Mouse (Mus musculus): ENCODE data around the gene Thsd4. TPM values are rescaled to one million over a fixed set of nuclear protein-coding genes. Genes with fewer than 3 reads are reported as not detected.
A peak's percentile ranks its signal among the peaks of the same experiment; 100 is the strongest.
"Not testable (repeated sequence)": the region's sequence is repeated elsewhere in the genome, so short reads cannot be mapped to it uniquely, and the experiment has no call there.

Thsd4 gene
- polyA plus RNA-seq, 1 experiment from 2014 or later = 11.8 TPM

DNA sequence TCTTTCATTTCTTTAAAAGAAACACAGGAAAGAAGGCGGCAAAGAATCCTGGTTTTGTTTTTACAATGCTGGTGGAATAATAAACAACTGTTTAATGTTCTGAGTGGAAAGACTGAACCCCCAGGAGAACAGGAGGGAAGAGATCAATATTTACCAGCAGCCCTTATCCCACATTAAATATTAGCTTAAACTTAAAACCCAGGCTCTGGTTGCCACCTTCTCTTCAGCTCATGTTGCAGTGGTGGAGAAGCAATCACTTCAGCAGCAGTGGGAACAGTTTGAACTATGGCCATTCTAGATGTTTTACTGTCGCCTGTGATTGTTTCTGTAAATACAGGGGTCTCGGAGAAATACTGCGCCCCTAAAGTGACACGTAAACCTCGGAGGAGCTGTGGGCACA is 341.7 kb downstream of the Thsd4 start:
- Histone ChIP-seq H3K9ac (ENCODE audit: low read length) (no peak overlapping the region), H3K4me1 (ENCODE audit: control insufficient read depth, insufficient read depth, low read length) (peaks cover 10% of the 10 kb centered on the region; the same call in 1 of the 2 replicates), H3K36me3 (ENCODE audit: control insufficient read depth, insufficient read depth, low read length) (no peaks in the 10 kb centered on the region), H3K9me3 (ENCODE audit: control insufficient read depth, low read length) (no peaks in the 10 kb centered on the region), H3K4me3 (ENCODE audit: low read depth, low read length) (no peak overlapping the region), H3K4me2 (ENCODE audit: low read depth, severe bottlenecking) (no peak overlapping the region), H3K27me3 (ENCODE audit: control insufficient read depth, insufficient read depth, low read length) (no peaks in the 10 kb centered on the region), H3K27ac (replicated peaks; ENCODE audit: low read depth, low read length) (no peak overlapping the region)
- no peak for ATAC-seq (ENCODE audit: insufficient number of reproducible peaks, low FRiP score, low TSS enrichment, low read depth)
- DNase-seq (ENCODE audit: low spot score) = no peak
- 71% methylated on average over 6 of the region's 6 CpGs for WGBS

DNA sequence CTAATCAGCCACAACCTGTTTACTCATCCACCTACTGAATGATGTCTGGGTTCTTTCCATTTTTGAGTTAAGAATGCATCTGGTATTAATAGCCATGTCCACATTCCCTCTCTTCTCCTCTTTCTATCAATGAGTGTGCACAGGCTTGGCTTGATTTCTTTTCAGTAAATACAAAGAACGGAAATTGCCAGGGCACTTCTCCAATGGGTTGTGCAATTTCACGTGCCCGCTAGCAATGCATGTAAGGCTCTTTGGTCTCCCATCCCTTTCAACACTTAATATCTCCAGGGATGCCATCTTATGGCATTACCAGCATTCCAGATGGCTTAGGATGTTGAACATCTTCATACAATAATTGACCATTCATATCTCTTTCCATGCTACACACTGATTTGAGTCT is 345.5 kb downstream of the Thsd4 start:
- H3K9ac ChIP-seq (ENCODE audit: low read length) = no peak overlapping the region
- H3K4me3 ChIP-seq (ENCODE audit: low read depth, low read length) = no peak overlapping the region
- DNase-seq (ENCODE audit: low spot score) (no peak), ATAC-seq (ENCODE audit: insufficient number of reproducible peaks, low FRiP score, low TSS enrichment, low read depth) (no peak)
- no peak overlapping the region for H3K27ac ChIP-seq (replicated peaks; ENCODE audit: low read depth, low read length)
- no peaks in the 10 kb centered on the region for H3K27me3 ChIP-seq (ENCODE audit: control insufficient read depth, insufficient read depth, low read length)
- peaks cover 11% of the 10 kb centered on the region; the same call in 1 of the 2 replicates for H3K4me1 ChIP-seq (ENCODE audit: control insufficient read depth, insufficient read depth, low read length)
- no peak overlapping the region for H3K4me2 ChIP-seq (ENCODE audit: low read depth, severe bottlenecking)
- no peaks in the 10 kb centered on the region for H3K9me3 ChIP-seq (ENCODE audit: control insufficient read depth, low read length)
- WGBS = 92% methylated on average over 3 of the region's 3 CpGs
- H3K36me3 ChIP-seq (ENCODE audit: control insufficient read depth, insufficient read depth, low read length) = no peaks in the 10 kb centered on the region

DNA sequence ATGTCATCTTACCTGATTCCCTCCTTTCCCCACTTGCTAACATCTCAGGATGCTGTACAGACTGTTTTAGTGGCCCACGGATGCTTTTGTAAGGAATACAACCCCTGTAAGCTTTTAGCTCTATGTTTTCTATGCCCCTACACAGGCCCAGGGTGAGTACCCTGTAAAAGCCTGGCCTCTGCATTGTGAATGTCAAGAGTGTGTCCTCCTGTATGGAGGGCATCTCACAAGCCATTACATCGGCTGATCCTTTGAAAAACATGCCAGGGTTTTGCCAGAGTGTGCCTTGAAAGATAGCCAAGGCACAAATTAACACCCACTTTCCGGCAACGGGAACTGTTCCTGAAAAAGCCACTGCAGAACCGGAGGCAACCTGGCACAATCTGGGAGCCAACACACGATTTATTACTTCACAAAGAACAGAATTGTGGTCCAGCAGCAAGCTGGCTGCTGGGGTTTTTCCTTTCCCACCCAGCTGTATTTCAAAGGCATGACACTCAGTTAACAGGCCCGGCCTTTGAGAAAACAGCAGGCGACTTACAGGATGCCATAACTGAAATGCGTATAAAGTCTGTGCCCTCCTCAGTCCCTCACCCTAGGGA is 349.3 kb downstream of the Thsd4 start:
- not testable (repeated sequence) for ATAC-seq (ENCODE audit: insufficient number of reproducible peaks, low FRiP score, low TSS enrichment, low read depth); H3K4me3 ChIP-seq (ENCODE audit: low read depth, low read length); H3K36me3 ChIP-seq (ENCODE audit: control insufficient read depth, insufficient read depth, low read length); H3K27me3 ChIP-seq (ENCODE audit: control insufficient read depth, insufficient read depth, low read length); H3K9me3 ChIP-seq (ENCODE audit: control insufficient read depth, low read length); H3K9ac ChIP-seq (ENCODE audit: low read length); H3K4me2 ChIP-seq (ENCODE audit: low read depth, severe bottlenecking)
- WGBS = 18% methylated on average over 8 of the region's 9 CpGs
- Histone ChIP-seq H3K27ac (replicated peaks; ENCODE audit: low read depth, low read length) (peak overlapping the region; percentile 39; the same call in 1 of the 2 replicates), H3K4me1 (ENCODE audit: control insufficient read depth, insufficient read depth, low read length) (peaks cover 11% of the 10 kb centered on the region; the same call in 1 of the 2 replicates)
- peak; percentile 42 for DNase-seq (ENCODE audit: low spot score)

DNA sequence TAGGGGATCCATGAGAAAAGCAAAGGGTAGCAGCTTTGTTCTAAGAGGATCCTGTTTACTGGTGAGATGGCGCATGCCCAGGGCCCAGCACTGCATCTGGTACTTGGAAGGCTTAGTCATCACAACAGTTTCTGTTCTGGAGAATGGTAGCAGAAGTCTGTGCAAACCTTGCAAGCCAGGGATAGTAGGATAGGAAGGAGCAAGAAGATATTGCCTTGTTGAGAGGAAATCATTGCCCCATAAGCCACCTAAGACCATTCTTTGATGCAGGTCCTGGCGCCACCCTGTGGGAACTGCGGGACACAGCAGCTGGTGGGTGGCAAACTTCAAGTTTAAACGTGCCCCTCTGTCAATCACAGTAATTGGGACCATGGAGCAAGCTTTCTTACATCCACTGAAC is 354.9 kb downstream of the Thsd4 start:
- no peaks in the 10 kb centered on the region for H3K9me3 ChIP-seq (ENCODE audit: control insufficient read depth, low read length)
- H3K4me2 ChIP-seq (ENCODE audit: low read depth, severe bottlenecking) = no peak overlapping the region
- H3K4me3 ChIP-seq (ENCODE audit: low read depth, low read length) = no peak overlapping the region
- peak; percentile 58 for DNase-seq (ENCODE audit: low spot score)
- no peaks in the 10 kb centered on the region for H3K36me3 ChIP-seq (ENCODE audit: control insufficient read depth, insufficient read depth, low read length)
- 0 out of 2 replicates have a peak, but pooled peaks cover 3% of the 10 kb centered on the region for H3K4me1 ChIP-seq (ENCODE audit: control insufficient read depth, insufficient read depth, low read length)
- no peak overlapping the region for H3K27ac ChIP-seq (replicated peaks; ENCODE audit: low read depth, low read length)
- H3K27me3 ChIP-seq (ENCODE audit: control insufficient read depth, insufficient read depth, low read length) = no peaks in the 10 kb centered on the region
- no peak overlapping the region for H3K9ac ChIP-seq (ENCODE audit: low read length)
- ATAC-seq (ENCODE audit: insufficient number of reproducible peaks, low FRiP score, low TSS enrichment, low read depth) = no peak
- WGBS = 73% methylated on average over 4 of the region's 4 CpGs

DNA sequence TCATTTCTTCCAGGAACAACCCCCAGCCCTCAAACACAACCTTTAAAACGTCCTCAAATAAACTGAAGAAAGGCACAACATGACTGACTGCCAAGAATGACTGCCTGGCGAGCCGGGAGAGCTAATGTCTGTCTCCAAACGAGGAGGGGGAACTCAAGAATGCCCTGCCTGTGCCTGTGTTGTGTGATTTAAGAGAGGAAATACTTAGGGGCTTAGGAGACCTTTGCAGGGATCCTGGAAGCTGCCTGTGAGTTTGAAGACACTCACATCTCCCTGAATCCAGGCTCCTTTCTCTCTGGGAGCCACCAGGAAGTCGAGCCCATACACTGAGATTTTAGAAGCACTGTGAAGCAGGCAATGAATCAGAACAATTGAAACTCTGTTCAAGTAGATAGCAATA is 361.0 kb downstream of the Thsd4 start:
- Histone ChIP-seq H3K9me3 (ENCODE audit: control insufficient read depth, low read length) (no peaks in the 10 kb centered on the region), H3K4me2 (ENCODE audit: low read depth, severe bottlenecking) (no peak overlapping the region), H3K9ac (ENCODE audit: low read length) (no peak overlapping the region), H3K4me3 (ENCODE audit: low read depth, low read length) (no peak overlapping the region), H3K36me3 (ENCODE audit: control insufficient read depth, insufficient read depth, low read length) (no peaks in the 10 kb centered on the region), H3K4me1 (ENCODE audit: control insufficient read depth, insufficient read depth, low read length) (peaks cover 8% of the 10 kb centered on the region; the same call in 1 of the 2 replicates), H3K27ac (replicated peaks; ENCODE audit: low read depth, low read length) (no peak overlapping the region), H3K27me3 (ENCODE audit: control insufficient read depth, insufficient read depth, low read length) (no peaks in the 10 kb centered on the region)
- WGBS = 16% methylated on average over 5 of the region's 5 CpGs
- DNase-seq (ENCODE audit: low spot score) = no peak
- ATAC-seq (ENCODE audit: insufficient number of reproducible peaks, low FRiP score, low TSS enrichment, low read depth) = no peak

DNA sequence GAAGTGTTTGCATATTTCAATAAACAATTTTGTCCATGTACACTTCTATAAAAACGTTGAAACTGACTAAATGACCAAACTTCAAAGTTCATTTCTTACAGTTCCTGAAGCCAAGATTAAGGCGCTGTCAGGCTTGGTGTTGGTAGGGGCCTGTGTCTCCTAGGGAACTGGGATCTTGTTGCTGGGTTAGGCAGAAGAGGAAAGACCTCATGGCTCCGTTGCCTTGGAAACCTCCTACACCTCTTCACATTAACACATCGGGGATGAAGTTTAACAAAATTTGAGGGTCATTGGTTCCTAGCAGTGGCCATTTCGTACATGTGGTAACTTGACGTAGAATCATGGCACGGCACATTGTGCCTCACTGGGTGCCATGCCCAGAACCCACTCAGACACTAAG is 361.7 kb downstream of the Thsd4 start:
- Histone ChIP-seq H3K4me3 (ENCODE audit: low read depth, low read length) (no peak overlapping the region), H3K27me3 (ENCODE audit: control insufficient read depth, insufficient read depth, low read length) (no peaks in the 10 kb centered on the region), H3K4me2 (ENCODE audit: low read depth, severe bottlenecking) (no peak overlapping the region), H3K36me3 (ENCODE audit: control insufficient read depth, insufficient read depth, low read length) (no peaks in the 10 kb centered on the region), H3K27ac (replicated peaks; ENCODE audit: low read depth, low read length) (no peak overlapping the region), H3K9me3 (ENCODE audit: control insufficient read depth, low read length) (no peaks in the 10 kb centered on the region), H3K9ac (ENCODE audit: low read length) (no peak overlapping the region), H3K4me1 (ENCODE audit: control insufficient read depth, insufficient read depth, low read length) (peaks cover 8% of the 10 kb centered on the region; the same call in 1 of the 2 replicates)
- no peak for DNase-seq (ENCODE audit: low spot score)
- WGBS = 84% methylated on average over 7 of the region's 7 CpGs
- ATAC-seq (ENCODE audit: insufficient number of reproducible peaks, low FRiP score, low TSS enrichment, low read depth) = no peak

DNA sequence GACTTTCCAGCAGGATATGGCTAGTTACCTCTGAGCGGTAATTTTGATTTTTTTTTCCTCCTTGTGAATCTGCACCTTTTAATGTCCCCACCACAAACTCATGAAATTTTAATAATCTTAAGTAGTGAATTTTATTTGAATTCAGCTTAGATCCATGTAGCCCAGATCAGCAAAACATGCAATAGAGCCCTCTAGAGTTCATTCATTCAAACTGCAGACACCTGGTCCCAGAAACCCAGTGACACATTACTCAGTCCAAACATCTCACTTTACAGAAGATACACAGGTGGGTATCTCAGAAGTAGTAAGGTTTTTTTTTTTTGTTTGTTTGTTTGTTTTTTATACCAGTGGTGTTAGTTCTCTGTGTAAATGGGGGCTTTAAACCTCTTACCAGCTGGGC is 368.9 kb downstream of the Thsd4 start:
- Histone ChIP-seq H3K4me2 (ENCODE audit: low read depth, severe bottlenecking) (no peak overlapping the region), H3K4me1 (ENCODE audit: control insufficient read depth, insufficient read depth, low read length) (no peaks in the 10 kb centered on the region), H3K27me3 (ENCODE audit: control insufficient read depth, insufficient read depth, low read length) (no peaks in the 10 kb centered on the region), H3K9me3 (ENCODE audit: control insufficient read depth, low read length) (no peaks in the 10 kb centered on the region), H3K36me3 (ENCODE audit: control insufficient read depth, insufficient read depth, low read length) (no peaks in the 10 kb centered on the region), H3K9ac (ENCODE audit: low read length) (no peak overlapping the region), H3K4me3 (ENCODE audit: low read depth, low read length) (no peak overlapping the region), H3K27ac (replicated peaks; ENCODE audit: low read depth, low read length) (no peak overlapping the region)
- WGBS = 90% methylated on average over 1 of the region's 1 CpGs
- DNase-seq (ENCODE audit: low spot score) (no peak), ATAC-seq (ENCODE audit: insufficient number of reproducible peaks, low FRiP score, low TSS enrichment, low read depth) (no peak)

DNA sequence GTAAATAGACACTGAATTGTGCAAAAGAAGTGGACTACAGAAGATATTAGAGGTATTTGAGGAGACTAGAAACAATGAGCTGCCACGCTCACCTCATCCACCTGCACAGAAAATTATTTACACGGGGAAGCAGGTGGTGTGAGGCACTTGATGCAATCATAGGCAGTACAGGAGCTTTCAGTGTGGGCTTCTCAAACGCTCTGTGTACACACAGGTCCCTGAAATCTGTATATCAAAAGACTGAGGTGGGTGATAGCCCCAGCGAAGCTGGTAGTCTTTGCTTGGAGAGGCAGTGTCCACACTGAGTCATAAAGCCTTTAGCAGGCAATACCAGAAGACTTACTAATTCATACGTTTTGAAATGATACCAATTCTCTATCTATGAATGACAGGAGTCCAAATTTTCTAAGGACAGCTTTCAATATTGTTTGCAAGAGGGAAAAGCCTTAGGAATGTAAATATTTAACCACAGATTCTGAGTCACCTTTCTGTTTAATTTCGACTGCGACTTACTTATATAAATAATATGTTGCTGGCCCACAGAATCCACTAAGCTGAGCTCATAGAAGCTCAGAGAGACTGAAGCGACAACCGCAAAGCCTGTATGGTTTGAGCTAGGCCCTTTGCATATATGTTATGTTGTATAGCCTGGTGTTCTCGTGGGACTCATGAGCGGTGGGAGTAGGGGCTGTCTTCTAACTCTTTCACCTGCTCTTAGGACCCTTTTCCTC is 369.8 kb downstream of the Thsd4 start:
- Histone ChIP-seq H3K9ac (ENCODE audit: low read length) (no peak overlapping the region), H3K9me3 (ENCODE audit: control insufficient read depth, low read length) (no peaks in the 10 kb centered on the region), H3K4me2 (ENCODE audit: low read depth, severe bottlenecking) (no peak overlapping the region), H3K4me3 (ENCODE audit: low read depth, low read length) (no peak overlapping the region), H3K27me3 (ENCODE audit: control insufficient read depth, insufficient read depth, low read length) (no peaks in the 10 kb centered on the region), H3K36me3 (ENCODE audit: control insufficient read depth, insufficient read depth, low read length) (no peaks in the 10 kb centered on the region), H3K4me1 (ENCODE audit: control insufficient read depth, insufficient read depth, low read length) (0 out of 2 replicates have a peak, but pooled peaks cover 4% of the 10 kb centered on the region), H3K27ac (replicated peaks; ENCODE audit: low read depth, low read length) (no peak overlapping the region)
- WGBS = 89% methylated on average over 11 of the region's 11 CpGs
- DNase-seq (ENCODE audit: low spot score) = no peak
- ATAC-seq (ENCODE audit: insufficient number of reproducible peaks, low FRiP score, low TSS enrichment, low read depth) = no peak
